Mouse (Mus musculus) erythroblast, embryonic 14.5 days (primary cell): ENCODE measurements at regions not wholly inside any gene's neighbourhood (a gene's known extent, or its start where the extent isn't known, plus 50 kb on each side); places are given as distances from the start of the nearest gene placed in this dataset.

Source experiments
- H3K27me3 ChIP-seq: 2 replicates; pipeline ENCODE4 v1.6.1; 2012; ENCODE audit warnings: inconsistent platforms; ENCODE audit not compliant: control insufficient read depth
- H3K36me3 ChIP-seq: 2 replicates; pipeline ENCODE4 v1.6.1; 2012; ENCODE audit warnings: mild to moderate bottlenecking, inconsistent platforms; ENCODE audit not compliant: control insufficient read depth
- H3K4me1 ChIP-seq: 2 replicates; pipeline ENCODE4 v1.6.1; 2012; ENCODE audit warnings: inconsistent platforms; ENCODE audit not compliant: control insufficient read depth
- H3K4me3 ChIP-seq: replicated peaks from 2 replicates; pipeline ENCODE3; 2012; ENCODE audit warnings: moderate library complexity, mild to moderate bottlenecking, inconsistent platforms
- H3K9me3 ChIP-seq: 2 replicates; pipeline ENCODE4 v1.6.1; 2012; ENCODE audit warnings: low read length, inconsistent platforms, mixed read lengths; ENCODE audit not compliant: control insufficient read depth
- GATA1 ChIP-seq: IDR thresholded peaks from 2 replicates; pipeline ENCODE4 v1.6.1; 2012; ENCODE audit warnings: low read length, inconsistent platforms, mixed read lengths
- TAL1 ChIP-seq: IDR thresholded peaks from 3 replicates; pipeline ENCODE4 v1.6.1; 2012; ENCODE audit warnings: low read length, inconsistent platforms, mixed read lengths

DNA sequence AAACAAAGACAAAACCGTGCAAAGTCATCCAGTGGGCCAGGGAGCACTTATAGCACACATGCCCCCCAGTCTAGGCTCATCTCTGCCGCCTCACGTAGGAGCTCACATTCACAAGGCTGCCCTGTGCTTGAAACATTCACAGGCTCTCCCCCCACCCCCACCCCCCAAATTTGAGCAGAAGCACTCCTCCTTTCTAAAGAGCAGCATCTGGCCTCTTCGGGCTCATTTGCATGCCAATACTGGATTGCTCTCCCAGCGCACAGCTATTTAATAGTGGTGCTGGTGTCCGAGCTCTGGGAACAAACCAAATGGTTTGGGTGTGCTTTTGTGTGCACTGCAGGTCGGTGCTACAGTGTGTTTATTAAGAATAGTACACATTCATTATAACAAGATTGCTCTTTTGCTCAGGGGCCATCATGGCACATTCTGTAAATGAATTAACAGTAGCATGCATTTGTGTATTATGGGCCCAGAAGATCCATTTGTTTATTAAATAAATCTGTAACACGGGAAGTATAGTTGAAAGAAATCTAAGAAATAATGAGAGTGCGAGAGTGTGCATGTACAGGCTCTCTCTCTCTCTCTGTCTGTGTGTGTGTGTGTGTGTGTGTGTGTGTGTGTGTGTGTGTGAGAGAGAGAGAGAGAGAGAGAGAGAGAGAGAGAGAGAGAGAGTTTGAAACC, 108.3 kb upstream of the Zeb2 start:
- TF ChIP-seq GATA1 (no peak), TAL1 (no peak)
- Histone ChIP-seq H3K4me1 (no peaks in the 10 kb centered on the region), H3K4me3 (no peak overlapping the region), H3K9me3 (no peaks in the 10 kb centered on the region), H3K27me3 (no peaks in the 10 kb centered on the region), H3K36me3 (no peaks in the 10 kb centered on the region)

DNA sequence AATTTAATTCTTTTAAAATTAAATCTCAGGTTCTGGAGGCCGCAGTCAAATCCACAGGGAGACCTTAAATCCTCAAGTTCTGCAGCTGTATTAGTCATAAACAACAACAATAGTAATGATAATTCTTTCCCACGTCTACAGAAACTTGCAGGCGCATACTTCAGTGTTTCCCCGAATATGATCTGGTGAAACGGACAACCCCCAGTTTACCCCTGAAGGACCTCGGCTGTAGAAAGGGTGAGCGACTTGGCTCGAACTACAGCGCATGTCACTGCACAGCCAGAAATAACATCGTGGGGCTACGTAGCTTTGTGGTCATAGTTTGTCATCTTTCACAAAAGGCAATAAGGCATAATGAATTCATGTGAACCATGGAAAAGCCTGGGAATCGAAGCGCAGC, 105.0 kb upstream of the Zeb2 start:
- Histone ChIP-seq H3K27me3 (no peaks in the 10 kb centered on the region), H3K4me1 (no peaks in the 10 kb centered on the region)

DNA sequence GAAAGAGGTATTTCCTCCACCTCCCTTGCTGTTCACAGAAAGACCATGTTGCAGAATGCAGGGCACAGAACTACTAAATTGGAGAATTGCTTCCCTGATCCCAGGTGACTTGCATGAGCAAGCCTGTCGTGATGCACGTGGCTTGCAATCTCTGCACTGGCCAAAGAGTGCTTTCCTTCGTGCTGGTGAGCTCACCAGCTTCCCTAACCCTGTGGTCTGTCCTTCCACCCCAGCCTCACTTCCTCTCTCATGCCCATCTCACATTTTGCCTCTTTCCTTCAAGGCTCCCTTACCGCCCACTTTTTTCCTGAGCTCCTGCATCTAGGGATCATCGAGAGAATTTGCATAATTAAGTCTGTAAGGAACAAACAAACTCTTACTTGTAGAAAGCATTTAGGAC, 102.7 kb upstream of the Zeb2 start:
- no peak overlapping the region for H3K4me3 ChIP-seq
- H3K27me3 ChIP-seq = no peaks in the 10 kb centered on the region
- H3K9me3 ChIP-seq = no peaks in the 10 kb centered on the region
- no peaks in the 10 kb centered on the region for H3K36me3 ChIP-seq
- TF ChIP-seq GATA1 (no peak), TAL1 (no peak)
- no peaks in the 10 kb centered on the region for H3K4me1 ChIP-seq

More for the DNA sequence above, 105.0 kb upstream of the Zeb2 start:
- no peak overlapping the region for H3K4me3 ChIP-seq
- TF ChIP-seq GATA1 (no peak), TAL1 (no peak)
- H3K9me3 ChIP-seq = no peaks in the 10 kb centered on the region
- no peaks in the 10 kb centered on the region for H3K36me3 ChIP-seq

DNA sequence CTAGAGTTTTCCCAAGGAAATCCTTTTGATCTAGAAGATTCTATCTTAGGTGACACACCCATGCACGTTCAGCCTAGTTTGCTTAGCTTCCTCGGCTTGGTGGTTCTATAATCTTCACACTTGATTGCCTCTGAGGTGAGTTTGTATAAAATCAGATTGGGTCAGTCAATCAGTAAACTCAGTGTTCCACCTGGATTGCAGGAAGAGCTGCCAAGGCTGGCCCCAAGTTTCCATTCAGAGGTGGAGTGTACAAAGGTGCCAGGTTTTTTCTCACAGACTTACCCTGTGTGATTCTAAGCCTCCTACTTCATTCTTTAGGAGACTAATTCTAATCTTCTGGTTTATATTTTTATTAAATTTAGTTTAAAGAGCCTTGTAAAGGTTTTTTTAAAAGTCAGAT, 95.6 kb upstream of the Zeb2 start:
- H3K4me1 ChIP-seq = no peaks in the 10 kb centered on the region
- TF ChIP-seq TAL1 (no peak), GATA1 (no peak)
- H3K27me3 ChIP-seq = no peaks in the 10 kb centered on the region
- H3K36me3 ChIP-seq = no peaks in the 10 kb centered on the region
- H3K4me3 ChIP-seq = no peak overlapping the region
- H3K9me3 ChIP-seq = no peaks in the 10 kb centered on the region

DNA sequence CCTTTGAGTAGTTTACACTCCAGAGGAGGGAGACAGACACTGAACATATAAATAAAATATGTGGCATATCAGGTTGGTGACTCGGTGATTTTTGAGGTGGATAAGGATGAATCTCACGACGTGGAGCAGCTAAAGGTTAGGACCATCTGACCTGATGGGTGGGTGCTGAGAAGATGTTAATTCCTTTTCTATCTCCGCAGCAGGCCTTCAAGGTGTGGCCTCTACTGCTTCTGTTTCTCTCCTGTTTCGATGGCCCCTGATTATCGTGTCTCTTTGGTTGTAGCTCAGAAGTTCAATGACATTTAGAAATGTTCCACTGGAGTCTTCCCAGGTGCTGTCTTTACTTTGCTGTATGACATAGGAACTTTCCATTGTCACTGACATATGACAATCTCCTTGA, 91.3 kb upstream of the Zeb2 start:
- Histone ChIP-seq H3K36me3 (no peaks in the 10 kb centered on the region), H3K9me3 (no peaks in the 10 kb centered on the region), H3K27me3 (no peaks in the 10 kb centered on the region; the same call in 1 of the 2 replicates), H3K4me3 (no peak overlapping the region), H3K4me1 (no peaks in the 10 kb centered on the region)
- TF ChIP-seq TAL1 = no peak
- TF ChIP-seq GATA1 = no peak

DNA sequence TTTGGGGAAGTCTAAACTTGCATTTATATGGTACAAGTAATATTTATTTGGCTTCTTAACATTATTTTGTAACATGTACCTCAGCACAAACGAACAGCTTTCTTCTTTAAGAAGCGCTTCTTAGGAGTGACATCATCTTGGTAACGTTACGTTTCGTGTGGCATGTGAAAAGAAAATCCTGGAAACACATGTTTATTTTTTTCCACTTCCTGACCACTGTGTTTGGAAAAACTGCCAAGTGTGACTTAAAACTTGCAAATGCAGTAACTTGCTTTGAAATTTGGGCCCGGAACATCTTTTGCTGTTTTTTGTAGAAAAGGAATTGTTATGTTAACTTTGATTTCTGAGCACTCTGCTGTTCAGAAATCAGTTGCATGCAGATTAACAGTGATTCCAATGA, 88.6 kb upstream of the Zeb2 start:
- H3K27me3 ChIP-seq = no peaks in the 10 kb centered on the region; the same call in 1 of the 2 replicates
- no peaks in the 10 kb centered on the region for H3K4me1 ChIP-seq
- no peaks in the 10 kb centered on the region for H3K36me3 ChIP-seq
- TF ChIP-seq GATA1 = no peak
- no peak for TF ChIP-seq TAL1
- no peaks in the 10 kb centered on the region for H3K9me3 ChIP-seq
- no peak overlapping the region for H3K4me3 ChIP-seq

DNA sequence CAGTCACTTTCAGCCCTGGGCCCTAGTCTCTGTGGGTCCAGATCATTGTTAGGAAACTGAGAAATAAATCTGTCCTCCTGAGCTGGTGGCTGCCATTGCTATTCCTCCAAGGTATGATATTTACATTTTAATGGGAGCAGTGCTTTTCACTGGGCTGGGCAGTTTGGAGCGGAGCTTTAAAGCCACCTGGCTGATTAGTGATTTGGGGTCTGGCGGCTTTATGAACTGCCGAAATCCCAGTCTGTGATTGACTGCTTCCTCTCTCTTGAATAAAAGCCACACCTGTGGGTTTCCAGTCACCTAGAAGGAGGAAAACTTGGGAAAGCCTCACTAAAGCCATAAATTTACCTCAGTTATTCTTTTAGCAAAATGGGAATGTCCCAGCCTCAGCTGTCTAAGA, 88.0 kb upstream of the Zeb2 start:
- no peak for TF ChIP-seq GATA1
- TF ChIP-seq TAL1 = no peak
- Histone ChIP-seq H3K4me1 (no peaks in the 10 kb centered on the region), H3K4me3 (no peak overlapping the region), H3K36me3 (no peaks in the 10 kb centered on the region), H3K27me3 (no peaks in the 10 kb centered on the region; the same call in 1 of the 2 replicates), H3K9me3 (no peaks in the 10 kb centered on the region)

DNA sequence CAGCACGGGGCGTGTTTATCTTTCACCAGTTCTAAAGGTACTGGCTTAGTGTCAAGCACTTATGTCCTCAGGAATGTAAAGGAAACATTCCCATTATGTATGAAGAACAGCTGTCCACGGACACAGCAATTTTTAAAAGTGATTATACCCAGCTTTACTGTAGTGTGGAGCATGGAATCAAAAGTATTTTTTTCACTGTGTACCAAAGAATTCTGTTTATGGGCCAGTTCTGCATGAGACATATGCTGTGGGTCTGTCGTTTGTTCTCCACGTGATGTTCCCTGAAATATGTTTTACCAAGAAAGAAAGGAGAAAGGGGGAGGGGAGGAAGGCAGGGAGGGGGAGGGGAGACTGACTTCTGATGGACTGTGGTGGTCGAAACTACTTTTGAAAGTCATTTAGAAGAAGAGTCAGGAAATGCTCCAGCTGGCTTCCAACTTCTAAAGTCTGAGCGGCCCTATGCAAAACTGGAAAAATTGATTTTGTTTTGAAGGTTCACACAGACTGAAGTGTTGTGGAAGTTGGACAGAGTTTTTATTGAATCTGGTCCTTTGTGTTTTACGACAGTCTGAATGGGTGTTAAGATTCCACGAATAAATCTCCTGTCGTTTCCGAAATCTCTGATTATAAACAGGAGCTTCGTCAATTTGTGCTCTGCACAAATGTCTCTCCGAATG, 80.9 kb upstream of the Zeb2 start:
- H3K27me3 ChIP-seq = no peaks in the 10 kb centered on the region
- H3K4me3 ChIP-seq = no peak overlapping the region
- no peaks in the 10 kb centered on the region for H3K9me3 ChIP-seq
- no peaks in the 10 kb centered on the region for H3K36me3 ChIP-seq
- no peaks in the 10 kb centered on the region for H3K4me1 ChIP-seq
- TF ChIP-seq TAL1 (no peak), GATA1 (no peak)

DNA sequence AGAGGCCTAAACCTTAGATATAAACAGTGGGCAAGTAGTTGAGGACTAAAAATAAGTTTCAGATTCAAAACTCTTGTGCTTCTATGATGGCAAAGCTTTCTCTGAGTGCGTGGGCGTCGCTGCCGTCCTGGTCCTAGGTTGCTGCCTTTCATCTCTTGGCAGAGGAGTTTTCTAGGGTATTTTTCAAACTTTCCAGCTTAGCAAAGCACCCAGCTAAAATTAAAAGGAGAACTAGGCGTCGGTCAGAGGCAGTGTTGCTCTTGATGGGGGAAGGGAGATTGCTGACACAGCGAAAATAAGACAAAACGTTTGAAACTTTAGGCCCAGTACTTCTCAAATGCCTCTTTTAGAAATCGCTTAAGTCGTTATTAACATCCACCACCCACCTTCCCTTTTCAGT, 80.1 kb upstream of the Zeb2 start:
- TF ChIP-seq TAL1 = no peak
- no peak for TF ChIP-seq GATA1
- no peak overlapping the region for H3K4me3 ChIP-seq
- H3K36me3 ChIP-seq = no peaks in the 10 kb centered on the region
- H3K27me3 ChIP-seq = no peaks in the 10 kb centered on the region
- no peaks in the 10 kb centered on the region for H3K9me3 ChIP-seq
- no peaks in the 10 kb centered on the region for H3K4me1 ChIP-seq

DNA sequence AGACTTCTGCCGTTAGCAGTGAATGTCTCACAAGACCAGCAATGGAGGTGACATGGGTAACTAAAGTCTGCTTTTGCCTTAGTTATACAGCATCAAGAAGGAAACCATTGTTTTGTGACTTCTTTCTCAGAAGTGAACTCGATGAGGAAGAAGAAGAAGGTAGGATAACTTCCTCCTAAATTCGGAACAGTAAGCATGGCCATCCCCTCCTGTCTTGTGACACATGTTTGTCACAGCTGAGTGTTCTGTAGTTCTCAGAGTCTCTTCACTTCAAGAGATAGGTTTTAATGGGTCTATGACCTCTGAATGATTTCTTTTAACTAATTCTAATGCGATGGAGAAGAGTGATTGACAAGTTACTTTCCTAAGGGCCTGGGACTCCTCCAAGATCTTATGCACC, 79.3 kb upstream of the Zeb2 start:
- TF ChIP-seq TAL1 = no peak
- TF ChIP-seq GATA1 = no peak
- Histone ChIP-seq H3K9me3 (no peaks in the 10 kb centered on the region), H3K4me3 (no peak overlapping the region), H3K36me3 (no peaks in the 10 kb centered on the region), H3K4me1 (no peaks in the 10 kb centered on the region), H3K27me3 (no peaks in the 10 kb centered on the region)
